Mouse (Mus musculus): ENCODE measurements around the gene Brf1. TPM values are rescaled to one million over a fixed set of nuclear protein-coding genes. Genes with fewer than 3 reads are reported as not detected.

Brf1 gene
- polyA plus RNA-seq, 1 experiment from 2014 or later, result 60.9 TPM

DNA sequence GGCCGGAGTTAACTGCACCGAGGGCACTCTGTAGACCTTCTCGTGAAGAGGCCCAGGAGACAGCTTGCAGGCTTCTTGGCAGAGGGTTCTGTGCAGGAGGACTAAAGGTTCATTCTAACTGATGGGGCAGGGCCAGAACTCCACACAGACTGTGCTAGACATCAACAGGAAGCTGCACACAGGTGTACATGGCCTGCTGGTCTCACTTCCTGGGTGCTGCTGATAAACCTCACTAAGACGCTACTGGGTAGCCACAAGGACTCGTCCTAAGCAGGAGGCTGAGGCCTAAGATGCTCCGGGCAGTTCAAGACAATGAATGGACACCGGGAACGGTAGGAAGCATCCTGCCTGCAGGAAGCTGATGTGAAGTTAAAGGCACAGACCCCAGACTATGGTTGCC lies 41.1 kb downstream of the Brf1 start:
- no peak overlapping the region for H3K4me3 ChIP-seq
- WGBS, result 84% methylated on average over 8 of the region's 8 CpGs
- DNase-seq (ENCODE audit: low spot score), result no peak
- H3K27me3 ChIP-seq (replicated peaks; ENCODE audit: low read depth, poor library complexity, severe bottlenecking), result no peaks in the 10 kb centered on the region
- H3K36me3 ChIP-seq (replicated peaks), result peaks cover 77% of the 10 kb centered on the region
- H3K27ac ChIP-seq (replicated peaks), result no peak overlapping the region
- H3K9me3 ChIP-seq, result no peaks in the 10 kb centered on the region
- no peaks in the 10 kb centered on the region for H3K4me1 ChIP-seq

GRCm38 (mm10) chr12:112958303-112958702 lies 42.2 kb downstream of the Brf1 start:
- Histone ChIP-seq H3K4me1 (no peaks in the 10 kb centered on the region), H3K9me3 (no peaks in the 10 kb centered on the region), H3K36me3 (replicated peaks) (peaks cover 66% of the 10 kb centered on the region), H3K27ac (replicated peaks) (no peak overlapping the region), H3K4me3 (no peak overlapping the region), H3K27me3 (replicated peaks; ENCODE audit: low read depth, poor library complexity, severe bottlenecking) (no peaks in the 10 kb centered on the region)
- 41% methylated on average over 4 of the region's 4 CpGs for WGBS
- DNase-seq (ENCODE audit: low spot score), result peak; percentile 66

DNA sequence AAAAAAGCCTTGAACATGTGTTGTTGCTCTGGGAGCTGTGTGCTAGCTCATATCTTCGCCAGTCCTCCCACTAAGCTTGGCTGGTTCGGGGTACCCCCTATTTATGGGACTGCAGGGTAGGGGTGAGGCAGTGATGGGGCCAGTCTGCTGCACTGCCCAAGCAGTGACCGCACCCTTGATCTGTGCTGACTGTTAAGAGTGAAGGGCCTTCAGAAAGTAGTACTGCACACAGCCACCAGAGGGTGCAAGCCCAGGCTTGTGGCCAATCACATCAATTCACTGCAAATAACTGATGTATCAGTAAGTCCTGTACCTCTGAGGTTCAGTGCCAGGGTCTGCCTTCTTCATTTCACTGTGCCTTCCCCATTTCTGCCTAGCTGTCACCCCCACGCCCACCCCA lies 44.7 kb downstream of the Brf1 start:
- Histone ChIP-seq H3K4me1 (peaks cover 18% of the 10 kb centered on the region), H3K4me3 (no peak overlapping the region), H3K36me3 (replicated peaks) (peaks cover 41% of the 10 kb centered on the region), H3K27me3 (replicated peaks; ENCODE audit: low read depth, poor library complexity, severe bottlenecking) (peaks cover 7% of the 10 kb centered on the region; the same call in 1 of the 2 replicates), H3K9me3 (no peaks in the 10 kb centered on the region), H3K27ac (replicated peaks) (no peak overlapping the region)
- DNase-seq (ENCODE audit: low spot score), result peak; percentile 77
- 35% methylated on average over 4 of the region's 4 CpGs for WGBS

- Histone ChIP-seq H3K4me1 (peaks cover 43% of the 10 kb centered on the region), H3K27ac (replicated peaks) (0 out of 2 replicates have a peak overlapping the region, but pooled peaks have one; percentile 14), H3K9me3 (no peaks in the 10 kb centered on the region), H3K36me3 (replicated peaks) (peaks cover 14% of the 10 kb centered on the region), H3K27me3 (replicated peaks; ENCODE audit: low read depth, poor library complexity, severe bottlenecking) (peaks cover 7% of the 10 kb centered on the region; the same call in 1 of the 2 replicates), H3K4me3 (no peak overlapping the region)
- no peak for DNase-seq (ENCODE audit: low spot score)
- WGBS, result 77% methylated on average over 3 of the region's 3 CpGs
Observed at GRCm38 (mm10) chr12:112952926-112953565, 47.5 kb downstream of the Brf1 start.

- no peak overlapping the region for H3K4me3 ChIP-seq
- H3K4me1 ChIP-seq, result peaks cover 49% of the 10 kb centered on the region
- peaks cover 8% of the 10 kb centered on the region for H3K36me3 ChIP-seq (replicated peaks)
- 78% methylated on average over 8 of the region's 8 CpGs for WGBS
- no peaks in the 10 kb centered on the region for H3K9me3 ChIP-seq
- H3K27ac ChIP-seq (replicated peaks), result 0 out of 2 replicates have a peak overlapping the region, but pooled peaks have one; percentile 14
- H3K27me3 ChIP-seq (replicated peaks; ENCODE audit: low read depth, poor library complexity, severe bottlenecking), result peaks cover 7% of the 10 kb centered on the region; the same call in 1 of the 2 replicates
- no peak for DNase-seq (ENCODE audit: low spot score)
Observed at GRCm38 (mm10) chr12:112952433-112952832, 48.1 kb downstream of the Brf1 start.

DNA sequence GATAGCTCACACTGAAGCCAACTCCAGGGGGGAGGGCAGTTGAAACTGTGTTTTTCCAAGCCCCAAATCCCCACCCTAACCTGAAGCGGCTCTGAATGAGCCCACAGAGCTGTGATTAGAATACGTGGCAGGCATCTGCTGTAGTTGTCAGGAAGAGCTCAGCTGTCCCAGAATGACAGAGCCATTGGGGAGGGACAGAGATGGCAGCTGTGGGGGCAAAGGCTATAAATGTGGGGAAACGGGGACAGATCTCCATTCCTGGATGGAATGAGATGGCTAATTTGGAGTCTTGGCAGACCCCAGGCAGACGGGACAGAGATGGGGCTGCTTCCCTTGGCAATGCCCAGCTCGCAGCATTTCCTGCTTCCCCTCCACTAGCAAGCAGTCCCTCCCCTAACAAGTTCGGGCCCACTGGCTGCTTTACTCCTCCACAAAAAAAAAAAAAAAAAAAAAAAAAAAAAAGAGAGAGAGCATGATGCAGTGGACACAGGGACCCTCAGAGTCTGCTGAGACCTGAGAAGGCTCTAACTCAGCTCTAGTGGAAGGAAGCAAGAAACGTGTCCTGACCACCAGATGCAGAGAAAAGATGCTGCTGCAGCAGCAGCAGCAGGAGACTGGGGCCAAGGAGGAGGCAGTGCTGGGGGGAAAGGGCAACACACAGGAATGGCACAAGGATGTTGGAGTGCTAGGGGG lies 49.2 kb downstream of the Brf1 start:
- 0 out of 2 replicates have a peak, but pooled peaks cover under 1% of the 10 kb centered on the region for H3K36me3 ChIP-seq (replicated peaks)
- DNase-seq (ENCODE audit: low spot score), result no peak
- peak overlapping the region; percentile 97 for H3K27ac ChIP-seq (replicated peaks)
- peaks cover 7% of the 10 kb centered on the region; the same call in 1 of the 2 replicates for H3K27me3 ChIP-seq (replicated peaks; ENCODE audit: low read depth, poor library complexity, severe bottlenecking)
- peaks cover 54% of the 10 kb centered on the region for H3K4me1 ChIP-seq
- H3K9me3 ChIP-seq, result no peaks in the 10 kb centered on the region
- peak overlapping the region; percentile 74; the same call in 1 of the 2 replicates for H3K4me3 ChIP-seq
- WGBS, result 25% methylated on average over 7 of the region's 7 CpGs

GRCm38 (mm10) chr12:112950761-112951129 lies 49.8 kb downstream of the Brf1 start:
- Histone ChIP-seq H3K4me1 (peaks cover 54% of the 10 kb centered on the region), H3K36me3 (replicated peaks) (no peaks in the 10 kb centered on the region), H3K27me3 (replicated peaks; ENCODE audit: low read depth, poor library complexity, severe bottlenecking) (peaks cover 7% of the 10 kb centered on the region; the same call in 1 of the 2 replicates), H3K9me3 (no peaks in the 10 kb centered on the region), H3K4me3 (peak overlapping the region; percentile 74), H3K27ac (replicated peaks) (peak overlapping the region; percentile 97)
- DNase-seq (ENCODE audit: low spot score), result peak; percentile 39
- 10% methylated on average over 6 of the region's 6 CpGs for WGBS

DNA sequence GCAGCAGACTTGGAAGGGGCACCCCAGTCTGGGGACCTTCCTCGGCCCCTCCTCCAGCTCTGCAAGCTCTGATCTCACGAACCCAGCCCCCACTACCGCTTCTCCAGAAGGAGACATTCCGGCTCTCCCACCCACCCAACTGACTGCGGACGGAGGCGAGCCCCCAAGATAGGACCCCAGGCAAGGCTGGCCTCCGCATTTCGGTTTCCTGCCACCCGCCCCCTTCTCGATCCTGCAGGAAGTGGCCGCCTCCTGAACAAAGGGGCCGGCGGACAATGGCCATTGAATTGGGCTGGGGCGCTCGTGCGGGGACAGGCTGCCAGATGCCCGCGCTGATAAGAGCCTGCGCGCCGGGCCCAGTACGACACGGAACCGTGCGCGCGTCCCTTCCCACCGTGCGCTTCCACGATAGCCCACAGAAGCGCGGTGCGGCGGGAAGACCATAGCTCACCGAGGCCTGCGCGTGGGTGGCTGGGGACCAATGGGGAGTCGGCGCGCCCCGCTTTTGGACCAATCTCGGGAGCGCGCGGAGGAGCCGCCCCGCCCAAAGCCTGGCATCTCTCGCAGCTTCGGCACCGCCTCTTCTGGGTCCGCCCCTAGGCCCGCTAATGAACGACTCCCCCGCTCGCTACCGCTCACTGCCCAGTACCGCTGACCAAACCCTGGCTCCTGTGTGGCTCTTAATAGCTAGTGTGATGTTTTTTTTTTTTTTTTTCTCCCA lies 50.3 kb downstream of the Brf1 start:
- Histone ChIP-seq H3K27ac (replicated peaks) (peak overlapping the region; percentile 97), H3K36me3 (replicated peaks) (no peaks in the 10 kb centered on the region), H3K27me3 (replicated peaks; ENCODE audit: low read depth, poor library complexity, severe bottlenecking) (peaks cover 7% of the 10 kb centered on the region; the same call in 1 of the 2 replicates), H3K4me1 (peaks cover 54% of the 10 kb centered on the region), H3K9me3 (no peaks in the 10 kb centered on the region), H3K4me3 (peak overlapping the region; percentile 74)
- WGBS, result under 1% methylated on average over 58 of the region's 58 CpGs
- DNase-seq (ENCODE audit: low spot score), result peak; percentile 93

GRCm38 (mm10) chr12:112947307-112947706 lies 53.2 kb downstream of the Brf1 start:
- DNase-seq (ENCODE audit: low spot score), result peak; percentile 36

DNA sequence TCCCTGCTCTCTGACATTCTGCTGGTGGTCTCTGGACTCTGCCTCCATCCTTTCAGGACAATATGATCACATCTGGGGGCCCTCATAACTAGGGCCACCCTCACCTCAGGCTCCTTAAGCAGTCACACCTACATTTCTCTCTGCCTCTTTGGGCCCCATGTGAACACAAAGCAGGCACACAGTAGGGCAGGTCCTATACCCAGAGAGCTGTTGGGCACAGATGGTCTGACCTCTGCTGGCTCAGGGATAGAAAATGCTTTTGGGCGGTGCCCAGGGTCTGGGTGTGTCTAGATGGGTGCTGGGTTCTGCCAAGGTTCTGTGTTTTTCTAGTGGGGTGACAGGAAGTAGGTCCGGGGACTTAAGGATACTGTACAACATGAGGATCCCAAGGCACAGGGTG lies 56.8 kb downstream of the Brf1 start:
- Histone ChIP-seq H3K9me3 (no peaks in the 10 kb centered on the region), H3K4me1 (peaks cover 53% of the 10 kb centered on the region), H3K36me3 (replicated peaks) (no peaks in the 10 kb centered on the region), H3K27ac (replicated peaks) (no peak overlapping the region), H3K4me3 (no peak overlapping the region), H3K27me3 (replicated peaks; ENCODE audit: low read depth, poor library complexity, severe bottlenecking) (peaks cover 17% of the 10 kb centered on the region; the same call in 1 of the 2 replicates)
- 81% methylated on average over 2 of the region's 2 CpGs for WGBS
- no peak for DNase-seq (ENCODE audit: low spot score)

More at GRCm38 (mm10) chr12:112947307-112947706, 53.2 kb downstream of the Brf1 start:
- Histone ChIP-seq H3K4me1 (peaks cover 52% of the 10 kb centered on the region), H3K27me3 (replicated peaks; ENCODE audit: low read depth, poor library complexity, severe bottlenecking) (peaks cover 14% of the 10 kb centered on the region; the same call in 1 of the 2 replicates), H3K27ac (replicated peaks) (0 out of 2 replicates have a peak overlapping the region, but pooled peaks have one; percentile 27), H3K4me3 (no peak overlapping the region), H3K36me3 (replicated peaks) (no peaks in the 10 kb centered on the region), H3K9me3 (no peaks in the 10 kb centered on the region)
- 26% methylated on average over 4 of the region's 4 CpGs for WGBS

DNA sequence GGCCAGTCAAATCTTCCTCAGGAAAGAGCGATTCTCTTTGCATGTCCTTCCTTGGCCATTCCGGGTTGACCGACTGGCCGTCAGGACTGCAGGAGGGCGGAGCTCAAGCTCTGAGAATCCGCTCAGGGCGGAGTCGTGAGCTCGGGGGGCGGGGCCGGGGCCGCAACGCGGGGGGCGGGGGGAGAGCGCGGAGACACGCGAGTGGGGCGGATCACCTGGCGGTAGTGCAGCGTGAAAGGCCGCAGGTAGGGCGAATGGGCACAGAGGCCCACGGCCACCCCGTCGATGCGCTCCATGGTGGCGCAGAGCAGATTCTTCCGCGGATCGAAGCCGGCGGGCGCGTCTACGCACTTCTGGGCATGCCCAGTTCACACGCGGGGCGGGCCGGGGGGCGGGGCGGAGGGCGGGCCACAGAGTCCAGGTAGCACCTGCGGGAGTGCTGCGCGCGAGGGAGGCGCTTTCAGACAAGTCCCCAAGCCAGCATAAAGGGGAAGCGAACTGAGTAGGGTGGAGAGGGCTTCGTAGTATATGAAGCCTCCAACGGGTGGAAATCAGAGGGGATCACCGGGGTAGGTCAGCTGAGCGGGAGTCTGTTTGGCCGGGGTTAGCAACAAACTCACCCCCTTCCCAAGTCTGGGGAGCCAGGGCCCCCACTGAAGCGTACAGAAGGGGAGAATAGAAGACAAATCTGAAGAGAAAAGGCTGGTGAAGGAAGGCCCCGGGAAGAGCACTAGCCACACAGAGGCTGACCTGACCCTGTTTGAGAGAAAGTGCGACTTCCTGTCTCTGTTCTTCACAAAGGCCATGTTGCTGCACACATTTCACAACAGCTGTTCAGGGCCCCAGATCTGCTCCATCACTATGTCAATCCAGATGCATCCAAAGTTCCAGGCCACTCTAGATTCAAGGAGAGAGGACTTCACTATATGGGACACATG lies 58.5 kb downstream of the Brf1 start, which contains the start of gene Nudt14:
Nudt14 (minus strand) TSS at position 349 of the 938 bp plus-strand sequence.
- DNase-seq (ENCODE audit: low spot score), result peak; percentile 88
- peaks cover 54% of the 10 kb centered on the region for H3K4me1 ChIP-seq
- no peaks in the 10 kb centered on the region for H3K36me3 ChIP-seq (replicated peaks)
- H3K9me3 ChIP-seq, result no peaks in the 10 kb centered on the region
- peaks cover 17% of the 10 kb centered on the region; the same call in 1 of the 2 replicates for H3K27me3 ChIP-seq (replicated peaks; ENCODE audit: low read depth, poor library complexity, severe bottlenecking)
- peak within 1 kb of the TSS; percentile 87 for H3K4me3 ChIP-seq
- peak within 1 kb of the TSS; percentile 97 for H3K27ac ChIP-seq (replicated peaks)
- 2% methylated on average over 57 of the region's 58 CpGs for WGBS
